Mouse (Mus musculus) neural tube, embryonic 11.5 days (tissue): ENCODE measurements around the gene Tesk1. TPM values are rescaled to one million over a fixed set of nuclear protein-coding genes. Genes with fewer than 3 reads are reported as not detected.

Source experiments
- ATAC-seq: fragments of 200-750 bp; cut with Nextera tagmentation; 2 replicates; pipeline ENCODE4 v1.8.0; 2017; ENCODE audit warnings: moderate number of reproducible peaks, mild to moderate bottlenecking, moderate TSS enrichment, moderate library complexity; ENCODE audit not compliant: insufficient read depth, low FRiP score, low TSS enrichment
- DNase-seq: peaks from one replicate; pipeline ENCODE4 v3.0.0-alpha.2; 2015; ENCODE audit warnings: low spot score
- H3K27ac ChIP-seq: fragments of 300-500 bp; sonication (generic); 2 replicates; pipeline ENCODE4 v1.5.1; 2014; ENCODE audit warnings: low read depth, mild to moderate bottlenecking, low read length
- H3K27me3 ChIP-seq: fragments of 300-500 bp; sonication (generic); 2 replicates; pipeline ENCODE4 v1.6.1; 2014; ENCODE audit warnings: mild to moderate bottlenecking, low read length, mixed read lengths; ENCODE audit not compliant: control insufficient read depth, insufficient read depth
- H3K36me3 ChIP-seq: fragments of 300-500 bp; sonication (generic); 2 replicates; pipeline ENCODE4 v1.6.1; 2014; ENCODE audit warnings: mild to moderate bottlenecking, low read length, moderate library complexity, mixed read lengths; ENCODE audit not compliant: control insufficient read depth, insufficient read depth
- H3K4me1 ChIP-seq: fragments of 300-500 bp; sonication (generic); 2 replicates; pipeline ENCODE4 v1.6.1; 2014; ENCODE audit warnings: low read length, mixed read lengths; ENCODE audit not compliant: control insufficient read depth, insufficient read depth
- H3K4me2 ChIP-seq: fragments of 300-500 bp; sonication (generic); 2 replicates; pipeline ENCODE4 v1.6.1; 2014; ENCODE audit warnings: low read depth, mild to moderate bottlenecking, moderate library complexity
- H3K4me3 ChIP-seq: fragments of 300-500 bp; sonication (generic); 2 replicates; pipeline ENCODE4 v1.5.1; 2014; ENCODE audit warnings: low read depth, low read length
- H3K9ac ChIP-seq: fragments of 300-500 bp; sonication (generic); 2 replicates; pipeline ENCODE4 v1.6.1; 2014; ENCODE audit warnings: mild to moderate bottlenecking, low read length
- H3K9me3 ChIP-seq: fragments of 300-500 bp; sonication (generic); 2 replicates; pipeline ENCODE4 v1.6.1; 2016; ENCODE audit warnings: low read length; ENCODE audit not compliant: control insufficient read depth
- WGBS: fragments of 180-500 bp; shearing (Covaris S2); extraction: QIAGEN DNeasy Blood & Tissue Kit; methylation state at CpG from one replicate; pipeline ENCODE4 v1.1.7; 2014; 5-methylcytosine and 5-hydroxymethylcytosine counted together
- polyA plus RNA-seq: library from polyadenylated mRNA; unstranded; fragments of >200 nt; fragmentation: Nextera tagmentation; extraction: Ambion mirVana; gene quantifications from 2 replicates; pipeline ENCODE4 v1.2.1, GENCODE M21; 2014

Gene Tesk1
- polyA plus RNA-seq, 1 experiment from 2014 or later: 8.6 TPM

GRCm38 (mm10) chr4:43417269-43418062 lies 24.3 kb upstream of the Tesk1 start:
- peaks cover 10% of the 10 kb centered on the region for H3K36me3 ChIP-seq
- no peaks in the 10 kb centered on the region for H3K27me3 ChIP-seq
- no peaks in the 10 kb centered on the region for H3K9me3 ChIP-seq
- no peak for DNase-seq
- no peak overlapping the region for H3K4me2 ChIP-seq
- H3K4me1 ChIP-seq: no peaks in the 10 kb centered on the region
- ATAC-seq: no peak
- WGBS: 78% methylated on average over 16 of the region's 16 CpGs
- no peak overlapping the region for H3K27ac ChIP-seq
- H3K9ac ChIP-seq: no peak overlapping the region
- no peak overlapping the region for H3K4me3 ChIP-seq

GRCm38 (mm10) chr4:43418450-43418849 lies 23.3 kb upstream of the Tesk1 start:
- DNase-seq (no peak), ATAC-seq (no peak)
- H3K9ac ChIP-seq: no peak overlapping the region
- H3K4me1 ChIP-seq: no peaks in the 10 kb centered on the region
- 82% methylated on average over 4 of the region's 4 CpGs for WGBS
- no peaks in the 10 kb centered on the region for H3K9me3 ChIP-seq
- no peaks in the 10 kb centered on the region for H3K27me3 ChIP-seq
- H3K4me3 ChIP-seq: no peak overlapping the region
- no peak overlapping the region for H3K27ac ChIP-seq
- peaks cover 10% of the 10 kb centered on the region for H3K36me3 ChIP-seq
- no peak overlapping the region for H3K4me2 ChIP-seq

GRCm38 (mm10) chr4:43418973-43419656 lies 22.6 kb upstream of the Tesk1 start:
- Histone ChIP-seq H3K9me3 (no peaks in the 10 kb centered on the region), H3K27me3 (0 out of 2 replicates have a peak, but pooled peaks cover 2% of the 10 kb centered on the region), H3K4me1 (no peaks in the 10 kb centered on the region), H3K27ac (no peak overlapping the region), H3K4me2 (no peak overlapping the region), H3K9ac (no peak overlapping the region), H3K4me3 (no peak overlapping the region), H3K36me3 (peaks cover 12% of the 10 kb centered on the region)
- WGBS: 59% methylated on average over 15 of the region's 15 CpGs
- no peak for DNase-seq
- ATAC-seq: no peak

GRCm38 (mm10) chr4:43419801-43420281 lies 21.9 kb upstream of the Tesk1 start:
- Histone ChIP-seq H3K36me3 (peaks cover 13% of the 10 kb centered on the region), H3K27me3 (peaks cover 3% of the 10 kb centered on the region), H3K9ac (no peak overlapping the region), H3K4me2 (no peak overlapping the region), H3K27ac (no peak overlapping the region), H3K9me3 (no peaks in the 10 kb centered on the region), H3K4me3 (no peak overlapping the region), H3K4me1 (no peaks in the 10 kb centered on the region)
- WGBS: 72% methylated on average over 9 of the region's 9 CpGs
- DNase-seq (no peak), ATAC-seq (no peak)

GRCm38 (mm10) chr4:43420305-43420704 lies 21.4 kb upstream of the Tesk1 start:
- DNase-seq (peak; percentile 75), ATAC-seq (no peak)
- Histone ChIP-seq H3K4me1 (0 out of 2 replicates have a peak, but pooled peaks cover under 1% of the 10 kb centered on the region), H3K9ac (no peak overlapping the region), H3K9me3 (no peaks in the 10 kb centered on the region), H3K4me3 (no peak overlapping the region), H3K27me3 (peaks cover 8% of the 10 kb centered on the region), H3K4me2 (no peak overlapping the region), H3K36me3 (peaks cover 14% of the 10 kb centered on the region), H3K27ac (no peak overlapping the region)
- WGBS: 7% methylated on average over 6 of the region's 6 CpGs

- Histone ChIP-seq H3K4me2 (no peak overlapping the region), H3K27me3 (peaks cover 22% of the 10 kb centered on the region), H3K4me3 (no peak overlapping the region), H3K36me3 (peaks cover 6% of the 10 kb centered on the region), H3K27ac (no peak overlapping the region), H3K4me1 (peaks cover 8% of the 10 kb centered on the region; the same call in 1 of the 2 replicates), H3K9ac (no peak overlapping the region), H3K9me3 (no peaks in the 10 kb centered on the region)
- WGBS: 76% methylated on average over 28 of the region's 28 CpGs
- DNase-seq (no peak), ATAC-seq (no peak)
Observed at GRCm38 (mm10) chr4:43421632-43422240, 20.0 kb upstream of the Tesk1 start.

- Histone ChIP-seq H3K36me3 (peaks cover 6% of the 10 kb centered on the region), H3K4me3 (no peak overlapping the region), H3K4me1 (peaks cover 10% of the 10 kb centered on the region; the same call in 1 of the 2 replicates), H3K27ac (no peak overlapping the region), H3K9me3 (no peaks in the 10 kb centered on the region), H3K27me3 (peaks cover 39% of the 10 kb centered on the region), H3K4me2 (no peak overlapping the region), H3K9ac (no peak overlapping the region)
- no peak for ATAC-seq
- WGBS: 94% methylated on average over 20 of the region's 20 CpGs
- DNase-seq: no peak
Observed at GRCm38 (mm10) chr4:43423267-43423934, 18.3 kb upstream of the Tesk1 start.

GRCm38 (mm10) chr4:43424072-43424471 lies 17.7 kb upstream of the Tesk1 start:
- Histone ChIP-seq H3K4me3 (no peak overlapping the region), H3K9ac (no peak overlapping the region), H3K27ac (no peak overlapping the region), H3K4me1 (peaks cover 15% of the 10 kb centered on the region; the same call in 1 of the 2 replicates), H3K9me3 (no peaks in the 10 kb centered on the region), H3K27me3 (peaks cover 43% of the 10 kb centered on the region), H3K36me3 (peaks cover 6% of the 10 kb centered on the region), H3K4me2 (no peak overlapping the region)
- no peak for DNase-seq
- ATAC-seq: no peak
- 82% methylated on average over 9 of the region's 9 CpGs for WGBS
